Mouse (Mus musculus) left cerebral cortex, adult 8-10 months (tissue): ENCODE results near the gene Dip2c. TPM values are rescaled to one million over a fixed set of nuclear protein-coding genes. Genes with fewer than 3 reads are reported as not detected.

Source experiments
- DNase-seq, 2 experiments: peaks; one replicate each; pipeline ENCODE4 v3.0.0; 2022; ENCODE audit warnings: low spot score in 2 of 2
- total RNA-seq, 4 experiments: library from RNA; stranded (reverse); gene quantifications; 2 replicates each; pipeline ENCODE4 v1.2.4; 2022

The Dip2c gene
- total RNA-seq, 4 experiments from 2014 or later: 56.5 to 68.5 (median 60.1) TPM

- DNase-seq: no peak
Measured at GRCm38 (mm10) chr13:9494726-9495125, 218.4 kb downstream of the Dip2c start.

- DNase-seq: no peak
Measured at GRCm38 (mm10) chr13:9504118-9504856, 228.0 kb downstream of the Dip2c start.

- no peak for DNase-seq
Measured at GRCm38 (mm10) chr13:9538556-9538955, 262.2 kb downstream of the Dip2c start.

GRCm38 (mm10) chr13:9547698-9548344 lies 271.5 kb downstream of the Dip2c start:
- DNase-seq: no peak

- DNase-seq: no peak
Measured at GRCm38 (mm10) chr13:9562099-9562498, 285.8 kb downstream of the Dip2c start.

- no peak for DNase-seq
Measured at GRCm38 (mm10) chr13:9562921-9563320, 286.6 kb downstream of the Dip2c start.

- DNase-seq: peak in 1 of 2 experiments; percentile 40
Measured at GRCm38 (mm10) chr13:9568852-9569251, 292.5 kb downstream of the Dip2c start.

GRCm38 (mm10) chr13:9576686-9577085 lies 300.4 kb downstream of the Dip2c start:
- no peak for DNase-seq

GRCm38 (mm10) chr13:9578456-9578855 lies 302.1 kb downstream of the Dip2c start:
- DNase-seq: no peak

GRCm38 (mm10) chr13:9581821-9582220 lies 305.5 kb downstream of the Dip2c start:
- DNase-seq: no peak

GRCm38 (mm10) chr13:9583579-9583978 lies 307.3 kb downstream of the Dip2c start:
- no peak for DNase-seq

- no peak for DNase-seq
Measured at GRCm38 (mm10) chr13:9599334-9600096, 323.2 kb downstream of the Dip2c start.

- no peak for DNase-seq
Measured at GRCm38 (mm10) chr13:9601350-9601749, 325.0 kb downstream of the Dip2c start.

GRCm38 (mm10) chr13:9611229-9611628 lies 334.9 kb downstream of the Dip2c start:
- no peak for DNase-seq

- no peak for DNase-seq
Measured at GRCm38 (mm10) chr13:9632684-9633083, 356.4 kb downstream of the Dip2c start.

GRCm38 (mm10) chr13:9635951-9636350 lies 359.6 kb downstream of the Dip2c start:
- no peak for DNase-seq

GRCm38 (mm10) chr13:9636505-9636904 lies 360.2 kb downstream of the Dip2c start:
- no peak for DNase-seq

- no peak for DNase-seq
Measured at GRCm38 (mm10) chr13:9637949-9638348, 361.6 kb downstream of the Dip2c start.

GRCm38 (mm10) chr13:9648716-9649115 lies 372.4 kb downstream of the Dip2c start:
- no peak for DNase-seq

GRCm38 (mm10) chr13:9649894-9650293 lies 373.6 kb downstream of the Dip2c start:
- no peak for DNase-seq

GRCm38 (mm10) chr13:9650580-9650979 lies 374.3 kb downstream of the Dip2c start:
- DNase-seq: no peak

- no peak for DNase-seq
Measured at GRCm38 (mm10) chr13:9653018-9653417, 376.7 kb downstream of the Dip2c start.
